In genomic region chr15:86496209-86496608, GRCm38 (mm10) we compare ENCODE assay signal across 27 mouse cellular contexts.
DNase-seq lines count a peak whose midpoint lies in the region; ATAC-seq lines count a peak whose summit lies in the region.
"Had no signal": no experiment of that assay in that cellular context is flagged by ENCODE, and none has a peak within 500 bp of the region (broad histone marks: within the 10 kb centered on the region; RNA-seq: fewer than 3 reads in every experiment).

No protein-coding gene starts in this region.

- no peak overlapping the region for H3K4me3 ChIP-seq in forebrain, embryonic 10.5 days
- H3K4me3 ChIP-seq in forebrain, embryonic 16.5 days (replicated peaks; ENCODE audit: low read length): no peak overlapping the region
- no peak overlapping the region for H3K4me3 ChIP-seq in midbrain, embryonic 13.5 days (replicated peaks)
- no peak overlapping the region for H3K4me3 ChIP-seq in midbrain, embryonic 15.5 days
- H3K4me3 ChIP-seq in neural tube, embryonic 15.5 days (replicated peaks): no peak overlapping the region
- H3K4me3 ChIP-seq: embryonic facial prominence, embryonic 10.5 days; embryonic facial prominence, embryonic 13.5 days; erythroblast, embryonic 14.5 days; forebrain, embryonic 13.5 days; gastrocnemius, adult 2 months; heart, embryonic 12.5 days; heart, embryonic 15.5 days had no signal

- ATAC-seq in cerebellum, adult (ENCODE audit: insufficient number of reproducible peaks, low FRiP score, low TSS enrichment): peak; percentile 5; the same call in 1 of the 2 replicates
- no peak for ATAC-seq in forebrain, embryonic 16.5 days
- no peak for ATAC-seq in midbrain, embryonic 13.5 days
- ATAC-seq in midbrain, embryonic 15.5 days (replicated peaks): no peak
- ATAC-seq in megakaryocyte progenitor cell, adult 5-6 weeks (replicated peaks; ENCODE audit: poor library complexity): peak; percentile 70
- no peak for ATAC-seq in neural tube, embryonic 15.5 days (ENCODE audit: low FRiP score)
- ATAC-seq: forebrain, embryonic 13.5 days; forebrain, postnatal 0 days; intestine, postnatal 0 days had no signal

- peaks cover 24% of the 10 kb centered on the region for H3K4me1 ChIP-seq in forebrain, embryonic 10.5 days
- H3K4me1 ChIP-seq in forebrain, embryonic 16.5 days (replicated peaks; ENCODE audit: control insufficient read depth, insufficient read depth, low read length): no peaks in the 10 kb centered on the region
- H3K4me1 ChIP-seq in midbrain, embryonic 13.5 days (replicated peaks): no peaks in the 10 kb centered on the region; the same call in 1 of the 2 replicates
- H3K4me1 ChIP-seq in midbrain, embryonic 15.5 days: no peaks in the 10 kb centered on the region
- H3K4me1 ChIP-seq in neural tube, embryonic 15.5 days: peaks cover 11% of the 10 kb centered on the region
- H3K4me1 ChIP-seq: forebrain, embryonic 13.5 days; heart, embryonic 12.5 days; heart, embryonic 15.5 days had no signal

- DNase-seq in cerebellum, adult 9-11 months: no peak
- DNase-seq in forebrain, embryonic 10.5 days (ENCODE audit: extremely low spot score, low spot score): no peak
- DNase-seq: adrenal gland, adult 2 months; adrenal gland, postnatal 14 days; B cell, adult 2 months; embryo, embryonic 11 days; forebrain, postnatal 0 days; gastrocnemius, adult 2 months; gastrocnemius, postnatal 14 days; heart, adult 18-20 months; heart, postnatal 10 days; heart, postnatal 36 days had no signal

- no peaks in the 10 kb centered on the region for H3K9me3 ChIP-seq in forebrain, embryonic 10.5 days
- H3K9me3 ChIP-seq in forebrain, embryonic 16.5 days (ENCODE audit: control insufficient read depth, low read length): no peaks in the 10 kb centered on the region
- H3K9me3 ChIP-seq in midbrain, embryonic 13.5 days: no peaks in the 10 kb centered on the region
- H3K9me3 ChIP-seq in midbrain, embryonic 15.5 days: no peaks in the 10 kb centered on the region
- no peaks in the 10 kb centered on the region for H3K9me3 ChIP-seq in neural tube, embryonic 15.5 days (replicated peaks)
- H3K9me3 ChIP-seq: embryonic facial prominence, embryonic 10.5 days; embryonic facial prominence, embryonic 13.5 days; forebrain, embryonic 13.5 days; heart, embryonic 12.5 days; heart, embryonic 15.5 days had no signal

- H3K4me2 ChIP-seq in forebrain, embryonic 16.5 days (ENCODE audit: low read length): no peak overlapping the region
- H3K4me2 ChIP-seq in midbrain, embryonic 13.5 days (replicated peaks): no peak overlapping the region
- H3K4me2 ChIP-seq in midbrain, embryonic 15.5 days: no peak overlapping the region
- no peak overlapping the region for H3K4me2 ChIP-seq in neural tube, embryonic 15.5 days
- H3K4me2 ChIP-seq: embryonic facial prominence, embryonic 13.5 days; forebrain, embryonic 13.5 days; heart, embryonic 12.5 days; heart, embryonic 15.5 days; hindbrain, embryonic 14.5 days had no signal

- H3K27ac ChIP-seq in forebrain, embryonic 10.5 days: peak overlapping the region; percentile 35; the same call in 1 of the 2 replicates
- H3K27ac ChIP-seq in forebrain, embryonic 16.5 days (ENCODE audit: low read length): no peak overlapping the region
- H3K27ac ChIP-seq in midbrain, embryonic 13.5 days: peak overlapping the region; percentile 5; the same call in 1 of the 2 replicates
- H3K27ac ChIP-seq in midbrain, embryonic 15.5 days: no peak overlapping the region
- no peak overlapping the region for H3K27ac ChIP-seq in neural tube, embryonic 15.5 days (replicated peaks)
- H3K27ac ChIP-seq: embryonic facial prominence, embryonic 13.5 days; forebrain, embryonic 13.5 days; gastrocnemius, adult 2 months; heart, embryonic 15.5 days; hindbrain, embryonic 14.5 days had no signal

- no peaks in the 10 kb centered on the region for H3K36me3 ChIP-seq in forebrain, embryonic 10.5 days (replicated peaks)
- no peaks in the 10 kb centered on the region for H3K36me3 ChIP-seq in forebrain, embryonic 16.5 days (ENCODE audit: control insufficient read depth, insufficient read depth)
- H3K36me3 ChIP-seq in midbrain, embryonic 13.5 days: no peaks in the 10 kb centered on the region
- no peaks in the 10 kb centered on the region for H3K36me3 ChIP-seq in midbrain, embryonic 15.5 days (replicated peaks)
- H3K36me3 ChIP-seq in neural tube, embryonic 15.5 days: no peaks in the 10 kb centered on the region
- H3K36me3 ChIP-seq: embryonic facial prominence, embryonic 10.5 days; embryonic facial prominence, embryonic 13.5 days; heart, embryonic 12.5 days; heart, embryonic 15.5 days had no signal

- H3K27me3 ChIP-seq in forebrain, embryonic 10.5 days (ENCODE audit: poor library complexity, severe bottlenecking): no peaks in the 10 kb centered on the region
- H3K27me3 ChIP-seq in forebrain, embryonic 16.5 days (replicated peaks; ENCODE audit: control insufficient read depth, insufficient read depth, low read length): no peaks in the 10 kb centered on the region
- H3K27me3 ChIP-seq in midbrain, embryonic 13.5 days: no peaks in the 10 kb centered on the region
- H3K27me3 ChIP-seq in midbrain, embryonic 15.5 days (replicated peaks): no peaks in the 10 kb centered on the region
- H3K27me3 ChIP-seq in neural tube, embryonic 15.5 days (replicated peaks): no peaks in the 10 kb centered on the region
- H3K27me3 ChIP-seq: CH12.LX; embryonic facial prominence, embryonic 13.5 days; forebrain, embryonic 13.5 days; heart, embryonic 15.5 days had no signal

- WGBS in forebrain, embryonic 10.5 days: 87% methylated on average over 4 of the region's 4 CpGs
- WGBS in forebrain, embryonic 16.5 days: 95% methylated on average over 4 of the region's 4 CpGs
- WGBS in midbrain, embryonic 13.5 days: 85% methylated on average over 4 of the region's 4 CpGs
- 91% methylated on average over 4 of the region's 4 CpGs for WGBS in midbrain, embryonic 15.5 days
- 80% methylated on average over 4 of the region's 4 CpGs for WGBS in neural tube, embryonic 15.5 days

- no peak overlapping the region for H3K9ac ChIP-seq in forebrain, embryonic 16.5 days (replicated peaks; ENCODE audit: low read depth, low read length)
- H3K9ac ChIP-seq in midbrain, embryonic 13.5 days (replicated peaks): no peak overlapping the region
- H3K9ac ChIP-seq in midbrain, embryonic 15.5 days: no peak overlapping the region
- H3K9ac ChIP-seq in neural tube, embryonic 15.5 days (replicated peaks): no peak overlapping the region
- H3K9ac ChIP-seq: embryonic facial prominence, embryonic 13.5 days; forebrain, embryonic 13.5 days; forebrain, postnatal 0 days; heart, embryonic 12.5 days; heart, embryonic 15.5 days; hindbrain, embryonic 14.5 days had no signal

Comparison
In these comparisons a context has a peak if more than half of its experiments do, and no peak if none do; other contexts are left out.
1. H3K27ac ChIP-seq: peak in forebrain, embryonic 10.5 days (single experiment) and midbrain, embryonic 13.5 days (single experiment); none in forebrain, embryonic 16.5 days (single experiment), midbrain, embryonic 15.5 days (single experiment) and neural tube, embryonic 15.5 days (single experiment).
2. ATAC-seq: peak in cerebellum, adult (single experiment) and megakaryocyte progenitor cell, adult 5-6 weeks (single experiment); none in forebrain, embryonic 16.5 days (single experiment), midbrain, embryonic 13.5 days (single experiment), midbrain, embryonic 15.5 days (single experiment) and neural tube, embryonic 15.5 days (single experiment).